ENCODE assay signal across 8 mouse cellular contexts in the genomic region with DNA sequence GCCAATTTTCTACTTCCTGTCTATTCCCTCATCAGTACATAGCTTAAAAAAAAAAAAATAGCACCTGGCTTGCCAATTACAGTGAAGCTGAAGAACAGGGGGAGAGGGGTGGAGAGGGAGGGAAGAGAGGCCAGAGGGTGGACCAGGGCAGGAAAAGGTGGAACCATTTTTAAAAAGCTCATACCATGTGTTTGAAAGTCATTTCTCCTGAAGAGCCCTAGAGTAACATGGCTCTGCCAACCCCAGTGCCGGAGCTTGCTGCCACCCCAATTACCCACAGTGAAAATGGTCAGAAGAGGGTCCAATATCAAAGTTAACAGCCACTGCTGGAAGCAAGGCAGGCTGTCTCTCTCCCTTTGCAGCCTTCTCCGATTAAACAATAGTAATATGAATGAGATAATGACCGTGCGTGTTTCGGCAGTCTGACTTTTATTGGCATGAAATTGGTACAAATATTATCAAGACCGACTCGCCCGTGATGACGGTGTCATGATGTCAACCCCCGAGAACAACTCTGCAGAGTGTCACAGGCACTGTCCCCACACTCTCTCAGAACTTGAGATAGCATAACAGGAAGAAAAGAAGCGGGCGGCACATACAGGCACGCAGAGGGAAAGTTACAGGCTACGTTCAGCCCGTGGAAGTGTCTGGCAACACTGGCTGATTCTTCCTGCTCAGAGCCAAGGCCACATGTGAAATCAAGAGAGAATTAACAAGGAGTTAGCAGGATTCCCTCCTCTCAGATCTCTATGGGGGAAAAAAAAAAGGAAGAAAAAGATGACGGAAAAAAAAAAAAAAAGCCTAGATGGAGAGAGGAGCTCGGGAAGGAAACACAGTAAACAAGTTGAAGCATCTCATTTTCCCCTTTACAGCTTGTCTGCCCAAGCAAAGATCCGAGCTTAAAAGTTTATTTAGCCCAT.
A peak's percentile ranks its signal among the peaks of the same experiment; 100 is the strongest.
DNase-seq lines count a peak whose midpoint lies in the region; ATAC-seq and TF ChIP-seq lines count a peak whose summit lies in the region.

No protein-coding gene starts in this region.

- H3K9me3 ChIP-seq in heart, embryonic 13.5 days, result no peaks in the 10 kb centered on the region
- no peaks in the 10 kb centered on the region for H3K9me3 ChIP-seq in kidney, postnatal 0 days (replicated peaks; ENCODE audit: low read length)
- no peaks in the 10 kb centered on the region for H3K9me3 ChIP-seq in stomach, embryonic 15.5 days

- H3K27ac ChIP-seq in heart, embryonic 13.5 days (replicated peaks), result peak overlapping the region; percentile 97
- peak overlapping the region; percentile 61; the same call in 1 of the 2 replicates for H3K27ac ChIP-seq in kidney, postnatal 0 days
- H3K27ac ChIP-seq in stomach, embryonic 15.5 days, result peak overlapping the region; percentile 90

- no peaks in the 10 kb centered on the region for H3K36me3 ChIP-seq in heart, embryonic 13.5 days
- H3K36me3 ChIP-seq in kidney, postnatal 0 days (ENCODE audit: insufficient read depth, low read length), result no peaks in the 10 kb centered on the region
- no peaks in the 10 kb centered on the region for H3K36me3 ChIP-seq in stomach, embryonic 15.5 days

- ATAC-seq in common myeloid progenitor, adult 5-6 weeks (replicated peaks; ENCODE audit: low read depth, poor library complexity, severe bottlenecking), result peak; percentile 64
- peak; percentile 27; the same call in 1 of the 2 replicates for ATAC-seq in heart, embryonic 13.5 days (ENCODE audit: extremely low read depth, insufficient number of reproducible peaks, low FRiP score, low TSS enrichment)
- no peak for ATAC-seq in kidney, postnatal 0 days (replicated peaks; ENCODE audit: low FRiP score, low read depth)
- peak; percentile 65 for ATAC-seq in megakaryocyte, adult 5-6 weeks (ENCODE audit: poor library complexity, severe bottlenecking)
- ATAC-seq in stomach, embryonic 15.5 days (ENCODE audit: insufficient read depth, low FRiP score, low read depth), result no peak

- TF ChIP-seq CTCF in kidney, postnatal 0 days (IDR thresholded peaks at IDR 0.05; ENCODE audit: low read depth), result no peak

- DNase-seq in embryo, embryonic 10.5 days (ENCODE audit: low spot score), result peak; percentile 40
- no peak for DNase-seq in embryo, embryonic 10 days (ENCODE audit: low spot score)
- peak; percentile 59 for DNase-seq in kidney, postnatal 0 days (ENCODE audit: low spot score)
- no peak for DNase-seq in frontal cortex, adult 2 months (ENCODE audit: extremely low spot score in 1 of 2, low spot score in 1 of 2)

- peaks cover 74% of the 10 kb centered on the region for H3K4me1 ChIP-seq in heart, embryonic 13.5 days
- H3K4me1 ChIP-seq in kidney, postnatal 0 days (replicated peaks; ENCODE audit: insufficient read depth, low read length), result peaks cover 25% of the 10 kb centered on the region
- peaks cover 19% of the 10 kb centered on the region; the same call in 1 of the 2 replicates for H3K4me1 ChIP-seq in stomach, embryonic 15.5 days

- H3K4me2 ChIP-seq in heart, embryonic 13.5 days, result peak overlapping the region; percentile 70
- peak overlapping the region; percentile 68 for H3K4me2 ChIP-seq in kidney, postnatal 0 days (ENCODE audit: low read length)
- H3K4me2 ChIP-seq in stomach, embryonic 15.5 days, result peak overlapping the region; percentile 50

- H3K27me3 ChIP-seq in heart, embryonic 13.5 days (replicated peaks), result no peaks in the 10 kb centered on the region
- H3K27me3 ChIP-seq in kidney, postnatal 0 days (ENCODE audit: insufficient read depth, low read length), result no peaks in the 10 kb centered on the region
- H3K27me3 ChIP-seq in stomach, embryonic 15.5 days (replicated peaks), result no peaks in the 10 kb centered on the region

- WGBS in heart, embryonic 13.5 days, result 3% methylated on average over 18 of the region's 18 CpGs
- WGBS in kidney, postnatal 0 days, result 21% methylated on average over 18 of the region's 18 CpGs
- 9% methylated on average over 18 of the region's 18 CpGs for WGBS in stomach, embryonic 15.5 days

- peak overlapping the region; percentile 52 for H3K4me3 ChIP-seq in heart, embryonic 13.5 days
- peak overlapping the region; percentile 33 for H3K4me3 ChIP-seq in kidney, postnatal 0 days (replicated peaks; ENCODE audit: low read depth, low read length)
- peak overlapping the region; percentile 43 for H3K4me3 ChIP-seq in stomach, embryonic 15.5 days (replicated peaks)

- peak overlapping the region; percentile 85 for H3K9ac ChIP-seq in heart, embryonic 13.5 days
- peak overlapping the region; percentile 50 for H3K9ac ChIP-seq in kidney, postnatal 0 days (ENCODE audit: low read depth, low read length)
- H3K9ac ChIP-seq in stomach, embryonic 15.5 days, result peak overlapping the region; percentile 18; the same call in 1 of the 2 replicates

Comparison
In these comparisons a context has a peak if more than half of its experiments do, and no peak if none do; other contexts are left out.
1. DNase-seq: peak in embryo, embryonic 10.5 days (single experiment) and kidney, postnatal 0 days (single experiment); none in embryo, embryonic 10 days (single experiment) and frontal cortex, adult 2 months (0 of 2).
2. ATAC-seq: peak in common myeloid progenitor, adult 5-6 weeks (single experiment), heart, embryonic 13.5 days (single experiment) and megakaryocyte, adult 5-6 weeks (single experiment); none in kidney, postnatal 0 days (single experiment) and stomach, embryonic 15.5 days (single experiment).
3. H3K9ac ChIP-seq: peak in every context shown above with its lines; median percentile 85 in heart, embryonic 13.5 days; 50 in kidney, postnatal 0 days; 18 in stomach, embryonic 15.5 days.
4. Peak in every context shown above with its lines, with median percentiles within 50 percentile points of each other: H3K27ac ChIP-seq, H3K4me2 ChIP-seq and H3K4me3 ChIP-seq.